Mouse (Mus musculus) limb, embryonic 14.5 days (tissue): Measurements from ENCODE around the gene Ecm1. TPM values are rescaled to one million over a fixed set of nuclear protein-coding genes. Genes with fewer than 3 reads are reported as not detected.

Source experiments
- ATAC-seq: fragments of 200-750 bp; cut with Nextera tagmentation; 2 replicates; pipeline ENCODE4 v1.8.0; 2017; ENCODE audit warnings: low read depth, moderate number of reproducible peaks, moderate TSS enrichment; ENCODE audit not compliant: low FRiP score
- DNase-seq: peaks from one replicate; pipeline ENCODE4 v3.0.0-alpha.2; 2015; ENCODE audit warnings: low spot score
- H3K27ac ChIP-seq: fragments of 300-500 bp; sonication (generic); replicated peaks from 2 replicates; pipeline ENCODE4 v1.5.1; 2014; ENCODE audit warnings: low read depth, mild to moderate bottlenecking, low read length, moderate library complexity, mixed read lengths
- H3K27me3 ChIP-seq: fragments of 300-500 bp; sonication (generic); 2 replicates; pipeline ENCODE4 v1.6.1; 2014; ENCODE audit warnings: low read length, mixed read lengths; ENCODE audit not compliant: control insufficient read depth, insufficient read depth
- H3K36me3 ChIP-seq: fragments of 300-500 bp; sonication (generic); 2 replicates; pipeline ENCODE4 v1.6.1; 2014; ENCODE audit warnings: mild to moderate bottlenecking, low read length, moderate library complexity, mixed read lengths; ENCODE audit not compliant: control insufficient read depth, insufficient read depth
- H3K4me1 ChIP-seq: fragments of 300-500 bp; sonication (generic); 2 replicates; pipeline ENCODE4 v1.6.1; 2014; ENCODE audit warnings: antibody characterized with exemption, low read length, mixed read lengths; ENCODE audit not compliant: control insufficient read depth, insufficient read depth
- H3K4me2 ChIP-seq: fragments of 300-500 bp; sonication (generic); replicated peaks from 2 replicates; pipeline ENCODE4 v1.6.1; 2014; ENCODE audit warnings: low read depth, mild to moderate bottlenecking, low read length, moderate library complexity; ENCODE audit not compliant: severe bottlenecking
- H3K4me3 ChIP-seq: fragments of 300-500 bp; sonication (generic); replicated peaks from 2 replicates; pipeline ENCODE4 v1.5.1; 2014; ENCODE audit warnings: low read length
- H3K9ac ChIP-seq: fragments of 300-500 bp; sonication (generic); 2 replicates; pipeline ENCODE4 v1.6.1; 2014; ENCODE audit warnings: mild to moderate bottlenecking, low read depth, low read length, moderate library complexity; ENCODE audit not compliant: severe bottlenecking
- H3K9me3 ChIP-seq: fragments of 300-500 bp; sonication (generic); 2 replicates; pipeline ENCODE4 v1.6.1; 2016; ENCODE audit warnings: low read length; ENCODE audit not compliant: control insufficient read depth
- POLR2A ChIP-seq: fragments of 200-500 bp; IDR thresholded peaks from 2 replicates; pipeline ENCODE4 v1.8.0; 2012; ENCODE audit warnings: inconsistent platforms, mild to moderate bottlenecking, moderate library complexity, borderline replicate concordance; ENCODE audit not compliant: insufficient read depth, insufficient read length; ENCODE audit errors: extremely low read depth
- WGBS: fragments of 180-500 bp; shearing (Covaris S2); extraction: QIAGEN DNeasy Blood & Tissue Kit; methylation state at CpG from one replicate; pipeline ENCODE4 v1.1.7; 2014; 5-methylcytosine and 5-hydroxymethylcytosine counted together
- polyA plus RNA-seq, 2 experiments: library from polyadenylated mRNA; depleted of rRNA in 1 of 2; stranded (reverse) in 1 of 2; unstranded in 1 of 2; fragments of >200 nt; fragmentation: Nextera tagmentation in 1 of 2; extraction: Ambion mirVana in 1 of 2; gene quantifications; 2 replicates each; pipeline versions ENCODE4 v1.2.1 to v1.2.3; 2012 to 2014

The Ecm1 gene
- polyA plus RNA-seq (2012; rRNA removed) (16.2 and 21.9 TPM in 2 replicates), polyA plus RNA-seq (2014; fragmentation: Nextera tagmentation; extraction: Ambion mirVana) (11.8 and 12.5 TPM in 2 replicates)

GRCm38 (mm10) chr3:95739353-95740104 lies at the start of gene Ecm1:
Ecm1 (minus strand) TSS chr3:95739569.
- H3K36me3 ChIP-seq, result peaks cover 59% of the 10 kb centered on the region
- no peak for ATAC-seq
- H3K27ac ChIP-seq, result no peak within 1 kb of the TSS

GRCm38 (mm10) chr3:95785501-95785900 lies 46.1 kb upstream of the Ecm1 start:
- Histone ChIP-seq H3K4me2 (no peak overlapping the region), H3K27ac (no peak overlapping the region), H3K9me3 (no peaks in the 10 kb centered on the region), H3K9ac (no peak overlapping the region), H3K4me3 (no peak overlapping the region), H3K36me3 (peaks cover 76% of the 10 kb centered on the region), H3K27me3 (no peaks in the 10 kb centered on the region), H3K4me1 (no peaks in the 10 kb centered on the region)
- DNase-seq (no peak), ATAC-seq (no peak)
- no peak for TF ChIP-seq POLR2A
- WGBS, result 90% methylated on average over 4 of the region's 4 CpGs

More at GRCm38 (mm10) chr3:95739353-95740104, at the start of gene Ecm1:
- H3K4me3 ChIP-seq, result no peak within 1 kb of the TSS
- TF ChIP-seq POLR2A, result no peak
- H3K4me1 ChIP-seq, result no peaks in the 10 kb centered on the region
- no peaks in the 10 kb centered on the region for H3K27me3 ChIP-seq
- H3K9ac ChIP-seq, result no peak within 1 kb of the TSS
- WGBS, result 74% methylated on average over 7 of the region's 7 CpGs
- no peaks in the 10 kb centered on the region for H3K9me3 ChIP-seq
- DNase-seq, result no peak
- H3K4me2 ChIP-seq, result no peak within 1 kb of the TSS

DNA sequence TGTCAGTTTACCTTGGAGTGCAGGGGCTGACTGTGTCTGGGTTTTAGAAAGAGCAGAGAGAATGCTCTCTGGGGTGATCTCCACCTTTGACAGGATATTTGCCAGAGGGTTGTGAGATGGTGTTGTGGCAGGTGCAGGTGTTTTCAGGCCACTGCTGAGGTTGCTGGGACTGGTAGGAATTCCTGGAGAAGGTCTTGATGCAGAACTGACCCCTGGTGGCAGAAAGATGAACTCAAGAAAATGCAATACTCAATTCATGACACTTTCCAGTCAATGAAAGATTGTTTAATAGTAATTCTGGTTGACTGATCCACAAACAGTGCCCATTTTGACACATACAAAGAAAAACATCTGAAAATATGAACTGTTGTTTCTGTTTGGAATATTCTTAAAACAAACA lies 32.6 kb upstream of the Ecm1 start:
- H3K27me3 ChIP-seq, result no peaks in the 10 kb centered on the region
- H3K36me3 ChIP-seq, result peaks cover 84% of the 10 kb centered on the region
- H3K27ac ChIP-seq, result no peak overlapping the region
- H3K4me3 ChIP-seq, result no peak overlapping the region
- no peak overlapping the region for H3K9ac ChIP-seq
- TF ChIP-seq POLR2A, result no peak
- H3K4me2 ChIP-seq, result no peak overlapping the region
- H3K4me1 ChIP-seq, result no peaks in the 10 kb centered on the region
- DNase-seq (no peak), ATAC-seq (no peak)
- H3K9me3 ChIP-seq, result no peaks in the 10 kb centered on the region

DNA sequence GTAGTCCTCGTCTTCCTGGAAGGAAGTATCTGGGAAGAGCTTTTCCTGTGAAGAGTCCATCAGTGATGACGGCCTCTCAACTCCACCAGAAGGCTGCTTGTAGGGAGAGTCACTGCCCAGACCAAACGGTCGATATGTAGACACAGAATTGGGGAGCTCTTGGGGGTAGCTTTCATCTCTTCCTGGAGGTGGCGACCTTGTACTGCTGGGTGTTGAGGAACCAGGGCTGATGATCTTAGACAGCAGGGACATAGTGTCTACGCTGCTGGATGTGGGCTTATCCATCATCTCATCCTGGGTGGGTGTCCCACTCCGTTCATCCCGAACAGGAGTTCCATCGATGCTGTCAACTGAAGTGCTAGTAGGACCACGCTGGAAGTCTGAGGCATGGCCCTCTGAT lies 26.2 kb upstream of the Ecm1 start:
- 93% methylated on average over 10 of the region's 10 CpGs for WGBS
- Histone ChIP-seq H3K27me3 (no peaks in the 10 kb centered on the region), H3K4me2 (no peak overlapping the region), H3K4me1 (no peaks in the 10 kb centered on the region), H3K36me3 (peaks cover 71% of the 10 kb centered on the region), H3K9ac (no peak overlapping the region), H3K9me3 (no peaks in the 10 kb centered on the region), H3K4me3 (no peak overlapping the region), H3K27ac (no peak overlapping the region)
- ATAC-seq (no peak), DNase-seq (no peak)
- no peak for TF ChIP-seq POLR2A

DNA sequence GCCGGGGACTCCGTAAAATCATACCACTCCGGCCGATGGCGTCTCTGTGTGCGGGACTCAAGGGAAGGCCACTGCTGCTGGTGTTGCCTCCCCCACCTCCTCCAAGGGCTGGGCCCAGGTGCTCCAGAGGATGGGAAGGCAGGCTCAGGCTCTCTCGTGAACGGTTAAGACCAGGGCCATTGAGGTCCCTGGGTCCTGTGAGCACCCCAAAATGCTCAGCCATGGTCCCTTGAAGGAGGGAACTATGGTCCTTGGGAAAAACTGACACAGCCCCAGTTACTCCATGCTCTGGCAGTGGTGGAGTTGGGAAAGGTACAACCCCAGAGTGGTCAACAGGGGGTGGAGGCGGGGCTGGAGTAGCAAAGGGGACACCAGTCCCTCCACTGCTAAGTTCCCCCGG lies 24.4 kb upstream of the Ecm1 start:
- Histone ChIP-seq H3K27me3 (no peaks in the 10 kb centered on the region), H3K27ac (no peak overlapping the region), H3K36me3 (peaks cover 61% of the 10 kb centered on the region), H3K9me3 (no peaks in the 10 kb centered on the region), H3K9ac (no peak overlapping the region), H3K4me3 (no peak overlapping the region), H3K4me1 (no peaks in the 10 kb centered on the region), H3K4me2 (no peak overlapping the region)
- TF ChIP-seq POLR2A, result no peak
- ATAC-seq (no peak), DNase-seq (no peak)
- 83% methylated on average over 10 of the region's 10 CpGs for WGBS

GRCm38 (mm10) chr3:95762961-95763360 lies 23.6 kb upstream of the Ecm1 start:
- TF ChIP-seq POLR2A, result no peak
- no peak for DNase-seq
- WGBS, result 74% methylated on average over 6 of the region's 6 CpGs
- ATAC-seq, result no peak
- Histone ChIP-seq H3K9ac (no peak overlapping the region), H3K36me3 (peaks cover 54% of the 10 kb centered on the region), H3K4me1 (0 out of 2 replicates have a peak, but pooled peaks cover 2% of the 10 kb centered on the region), H3K4me2 (no peak overlapping the region), H3K4me3 (no peak overlapping the region), H3K9me3 (no peaks in the 10 kb centered on the region), H3K27ac (no peak overlapping the region), H3K27me3 (no peaks in the 10 kb centered on the region)
